Mouse (Mus musculus) CH12.LX (cell line): ENCODE measurements around the gene Acad11. TPM values are rescaled to one million over a fixed set of nuclear protein-coding genes. Genes with fewer than 3 reads are reported as not detected.

Experiments used
- DNase-seq: peaks from one replicate; pipeline ENCODE4 v3.0.0-alpha.2; 2013; ENCODE audit errors: extremely low read depth
- H3K27ac ChIP-seq: 2 replicates; pipeline ENCODE4 v1.5.1; 2012; ENCODE audit warnings: low read depth, mild to moderate bottlenecking, control low read depth, moderate library complexity; ENCODE audit not compliant: insufficient read depth
- H3K27me3 ChIP-seq: replicated peaks from 2 replicates; pipeline ENCODE3; 2012; ENCODE audit warnings: inconsistent platforms
- H3K36me3 ChIP-seq, 2 experiments: replicated peaks in 1 of 2; 2 replicates each; pipeline versions ENCODE3 to v1.6.1; 2012; ENCODE audit warnings: inconsistent platforms in 1 of 2, low read length in 1 of 2, mild to moderate bottlenecking in 1 of 2, mixed read lengths in 1 of 2, moderate library complexity in 1 of 2; ENCODE audit not compliant: control insufficient read depth in 1 of 2, insufficient read depth in 1 of 2
- H3K4me1 ChIP-seq, 2 experiments: 2 replicates each; pipeline ENCODE4 v1.6.1; 2012; ENCODE audit warnings: inconsistent platforms in 1 of 2, moderate library complexity in 1 of 2; ENCODE audit not compliant: insufficient read depth in 2 of 2, control insufficient read depth in 1 of 2
- H3K4me2 ChIP-seq: 2 replicates; pipeline ENCODE4 v1.6.1; 2012; ENCODE audit warnings: low read depth, mild to moderate bottlenecking, control low read depth; ENCODE audit not compliant: poor library complexity, insufficient read depth, severe bottlenecking
- H3K4me3 ChIP-seq, 3 experiments: fragments of 150-350 bp in 1 of 3; sonication (generic) in 1 of 3; replicated peaks in 1 of 3; 2 replicates each; pipeline versions ENCODE3 to v1.5.1; 2011 to 2012; ENCODE audit warnings: low read depth in 2 of 3, low read length in 2 of 3, mild to moderate bottlenecking in 2 of 3, moderate library complexity in 2 of 3, control low read depth in 1 of 3, improper control_type of control experiment in 1 of 3, inconsistent platforms in 1 of 3, mixed read lengths in 1 of 3; ENCODE audit not compliant: poor library complexity in 1 of 3
- H3K79me2 ChIP-seq: replicated peaks from 2 replicates; pipeline ENCODE4 v1.6.1; 2012; ENCODE audit warnings: mild to moderate bottlenecking, moderate library complexity; ENCODE audit not compliant: control insufficient read depth, poor library complexity, insufficient read depth, severe bottlenecking; ENCODE audit errors: extremely low read depth
- H3K9ac ChIP-seq: 2 replicates; pipeline ENCODE4 v1.6.1; 2012; ENCODE audit warnings: low read depth, mild to moderate bottlenecking, control low read depth, moderate library complexity; ENCODE audit not compliant: insufficient read depth
- H3K9me3 ChIP-seq: replicated peaks from 2 replicates; pipeline ENCODE3; 2012; ENCODE audit warnings: low read length, inconsistent platforms, mixed read lengths
- BHLHE40 ChIP-seq: IDR thresholded peaks from 2 replicates; pipeline ENCODE4 v1.6.1; 2011; ENCODE audit warnings: mild to moderate bottlenecking, low read depth, low read length, improper control_type of control experiment
- CHD2 ChIP-seq: IDR thresholded peaks from 2 replicates; pipeline ENCODE4 v1.6.1; 2011; ENCODE audit warnings: low read length, improper control_type of control experiment
- CTCF ChIP-seq, 2 experiments: IDR thresholded peaks in 1 of 2; conservative IDR thresholded peaks in 1 of 2; 2 replicates each; pipeline ENCODE4 v1.5.1; 2011 to 2012; ENCODE audit warnings: low read depth in 2 of 2, low read length in 2 of 2, improper control_type of control experiment in 1 of 2, inconsistent platforms in 1 of 2, mild to moderate bottlenecking in 1 of 2, moderate library complexity in 1 of 2
- EP300 ChIP-seq: IDR thresholded peaks from 2 replicates; pipeline ENCODE4 v1.6.1; 2011; ENCODE audit warnings: low read length, improper control_type of control experiment
- ETS1 ChIP-seq: conservative IDR thresholded peaks from 2 replicates; pipeline ENCODE4 v1.6.1; 2012; ENCODE audit warnings: low read depth, mild to moderate bottlenecking, inconsistent platforms, low read length, improper control_type of control experiment, moderate library complexity
- JUND ChIP-seq: conservative IDR thresholded peaks from 2 replicates; pipeline ENCODE4 v1.6.1; 2011; ENCODE audit warnings: low read depth, low read length, improper control_type of control experiment
- MAZ ChIP-seq: IDR thresholded peaks from 2 replicates; pipeline ENCODE4 v1.6.1; 2012; ENCODE audit warnings: low read depth, mild to moderate bottlenecking, inconsistent platforms, low read length, improper control_type of control experiment, moderate library complexity
- NRF1 ChIP-seq: IDR thresholded peaks from 2 replicates; pipeline ENCODE4 v1.6.1; 2014; ENCODE audit warnings: low read depth, mild to moderate bottlenecking, inconsistent platforms, low read length, improper control_type of control experiment, moderate library complexity
- PAX5 ChIP-seq: IDR thresholded peaks from 2 replicates; pipeline ENCODE4 v1.6.1; 2012; ENCODE audit warnings: low read length, inconsistent platforms, mixed read lengths
- POLR2AphosphoS2 ChIP-seq: IDR thresholded peaks from 2 replicates; pipeline ENCODE4 v1.6.1; 2011; ENCODE audit warnings: low read depth, low read length, improper control_type of control experiment
- RCOR1 ChIP-seq: conservative IDR thresholded peaks from 2 replicates; pipeline ENCODE4 v1.6.1; 2012; ENCODE audit warnings: low read depth, mild to moderate bottlenecking, inconsistent platforms, low read length, improper control_type of control experiment
- UBTF ChIP-seq: IDR thresholded peaks from 2 replicates; pipeline ENCODE4 v1.6.1; 2012; ENCODE audit warnings: low read depth, mild to moderate bottlenecking, inconsistent platforms, low read length, improper control_type of control experiment, moderate library complexity
- ZC3H11A ChIP-seq: IDR thresholded peaks from 2 replicates; pipeline ENCODE4 v1.6.1; 2012; ENCODE audit warnings: low read depth, mild to moderate bottlenecking, inconsistent platforms, low read length, improper control_type of control experiment
- ZKSCAN1 ChIP-seq: IDR thresholded peaks from 2 replicates; pipeline ENCODE4 v1.6.1; 2012; ENCODE audit warnings: low read depth, inconsistent platforms, low read length, improper control_type of control experiment, borderline replicate concordance
- dilution Hi-C: fragments of 300-500 bp; cut with MboI; formaldehyde crosslinking; loops from 2 replicates; pipeline ENCODE4 v1.14.3; 2020; ENCODE audit warnings: low sequenced_read_pairs; ENCODE audit not compliant: extremely low pct_unique_long_range_greater_than_20kb, extremely low pct_ligation_motif_present
- in situ Hi-C: fragments of 300-500 bp; cut with MboI; formaldehyde crosslinking; loops from 3 replicates; pipeline ENCODE4 v1.14.3; 2019; ENCODE audit warnings: low sequenced_read_pairs, low pct_ligation_motif_present, low pct_unique_long_range_greater_than_20kb, mixed read lengths
- polyA plus RNA-seq: library from polyadenylated mRNA; unstranded; fragments of >175 nt; gene quantifications from 2 replicates; pipeline ENCODE4 v1.2.1, GENCODE M21; 2012; ENCODE audit warnings: low read depth; ENCODE audit not compliant: insufficient read length
- total RNA-seq, 2 experiments: library from RNA; depleted of rRNA; stranded (reverse); fragments of 300-350 nt in 1 of 2; fragments of >200 nt in 1 of 2; gene quantifications; 2 replicates each; pipeline ENCODE4 v1.2.3; 2012 to 2014

Gene Acad11
- total and polyA plus RNA-seq, 3 experiments, result 8.3 to 12.1 (median 10.0) TPM

DNA sequence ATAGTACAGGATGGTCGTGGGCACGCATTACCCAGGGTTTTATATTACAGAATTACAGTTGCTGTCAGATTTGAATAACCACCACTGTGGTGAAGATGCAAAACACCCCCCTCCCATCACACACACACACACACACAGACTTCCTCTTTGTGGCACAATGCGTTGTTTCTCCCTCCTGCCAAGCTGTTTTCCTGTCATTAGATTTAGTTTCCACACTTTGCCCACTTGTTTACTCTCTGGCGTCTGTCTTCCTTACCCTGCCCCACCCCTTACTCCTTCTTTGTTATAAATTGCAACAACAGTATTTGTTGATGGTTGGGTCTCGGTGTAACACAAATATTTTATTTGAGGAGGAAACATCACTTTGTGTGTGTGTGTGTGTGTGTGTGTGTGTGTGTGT, 35.1 kb downstream of the Acad11 start:
- in situ Hi-C loops (no loop called here), dilution Hi-C loops (no loop called here)
- TF ChIP-seq ZKSCAN1, result no peak
- peak; percentile 19; the same call in 1 of the 2 replicates for TF ChIP-seq ETS1
- no peak for TF ChIP-seq JUND
- peak; percentile 60 for TF ChIP-seq BHLHE40
- TF ChIP-seq NRF1, result no peak
- TF ChIP-seq ZC3H11A, result no peak

DNA sequence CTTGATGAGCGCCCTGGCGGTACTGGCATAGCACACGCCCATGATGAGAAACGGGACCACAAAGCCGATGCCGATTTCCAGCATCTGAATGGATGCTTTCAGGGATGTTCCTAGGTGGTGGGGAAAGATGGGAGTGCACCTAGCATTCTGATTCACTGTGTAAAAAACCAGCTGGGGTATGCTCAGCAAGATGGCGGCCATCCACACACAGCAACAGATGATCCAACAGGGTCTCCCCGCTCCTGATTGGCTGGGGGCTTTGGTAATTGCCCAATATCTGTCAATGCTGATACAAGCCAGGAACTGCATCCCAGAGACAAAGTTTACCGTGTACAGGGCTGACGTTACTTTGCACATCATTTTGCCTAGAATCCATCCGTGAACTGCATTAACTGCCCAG, 35.9 kb downstream of the Acad11 start:
- Histone ChIP-seq H3K9ac (no peak overlapping the region), H3K36me3 (peaks cover 0 to 25% of the 10 kb centered on the region in 2 experiments), H3K4me3 (no peak overlapping the region), H3K4me1 (peaks cover 17 to 74% of the 10 kb centered on the region in 2 experiments), H3K27me3 (no peaks in the 10 kb centered on the region), H3K9me3 (no peaks in the 10 kb centered on the region), H3K79me2 (no peaks in the 10 kb centered on the region), H3K27ac (no peak overlapping the region), H3K4me2 (no peak overlapping the region)
- in situ Hi-C loops, result no loop called here
- dilution Hi-C loops, result no loop called here
- no peak for DNase-seq
- TF ChIP-seq CHD2 (peak; percentile 54; the same call in 1 of the 2 replicates), JUND (no peak)

More for the DNA sequence above, 35.1 kb downstream of the Acad11 start:
- Histone ChIP-seq H3K27ac (no peak overlapping the region), H3K79me2 (no peaks in the 10 kb centered on the region), H3K4me2 (no peak overlapping the region), H3K4me1 (peaks cover 14 to 68% of the 10 kb centered on the region in 2 experiments), H3K9me3 (no peaks in the 10 kb centered on the region), H3K9ac (no peak overlapping the region), H3K27me3 (no peaks in the 10 kb centered on the region), H3K36me3 (peaks cover 0 to 25% of the 10 kb centered on the region in 2 experiments), H3K4me3 (no peak overlapping the region)
- DNase-seq, result peak; percentile 68

DNA sequence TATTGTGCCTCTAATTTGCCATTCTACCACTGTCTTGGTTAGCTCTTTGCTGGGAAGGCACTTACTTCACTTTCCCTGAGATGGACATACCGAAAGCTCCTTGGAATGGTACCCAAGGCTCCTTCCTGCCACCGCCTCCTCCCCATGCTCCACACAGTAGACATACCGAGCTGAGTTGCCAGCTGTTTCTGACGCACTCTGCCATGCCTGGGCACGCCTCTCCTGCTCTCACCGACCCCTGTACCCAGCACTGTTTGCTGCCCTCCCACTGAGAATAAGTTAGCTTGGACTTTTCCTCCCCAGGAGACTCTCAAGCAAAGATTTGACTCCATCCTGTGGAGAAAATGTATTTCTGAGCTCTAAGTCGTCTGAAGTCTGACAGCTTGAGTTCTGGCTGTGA, 37.6 kb downstream of the Acad11 start:
- in situ Hi-C loops, result no loop called here
- H3K36me3 ChIP-seq, result peaks cover 0 to 14% of the 10 kb centered on the region in 2 experiments
- H3K9ac ChIP-seq, result no peak overlapping the region
- TF ChIP-seq MAZ (no peak), CTCF (conservative IDR thresholded peaks at IDR 0.05 in 1 of 2, IDR thresholded peaks at IDR 0.05 in 1 of 2; ENCODE audit: low read depth in 2 of 2, low read length in 2 of 2) (no peak), RCOR1 (no peak), POLR2AphosphoS2 (no peak), EP300 (no peak), UBTF (no peak), ZKSCAN1 (no peak), PAX5 (no peak), ZC3H11A (no peak)
- DNase-seq, result no peak
- H3K9me3 ChIP-seq, result no peaks in the 10 kb centered on the region
- dilution Hi-C loops, result no loop called here
- peaks cover 17 to 84% of the 10 kb centered on the region in 2 experiments for H3K4me1 ChIP-seq
- H3K4me2 ChIP-seq, result no peak overlapping the region
- H3K27ac ChIP-seq, result no peak overlapping the region
- H3K4me3 ChIP-seq, result no peak overlapping the region
- no peaks in the 10 kb centered on the region for H3K27me3 ChIP-seq
- no peaks in the 10 kb centered on the region for H3K79me2 ChIP-seq
